Mouse (Mus musculus) olfactory bulb, adult 2 months (tissue): ENCODE measurements around the gene Tcp11l2. TPM values are rescaled to one million over a fixed set of nuclear protein-coding genes. Genes with fewer than 3 reads are reported as not detected.

Experiments
- H3K27ac ChIP-seq: fragments of 200-500 bp; 2 replicates; pipeline ENCODE4 v1.5.1; 2012; ENCODE audit warnings: low read depth, low read length; ENCODE audit not compliant: insufficient read depth
- H3K4me1 ChIP-seq: fragments of 200-500 bp; 2 replicates; pipeline ENCODE4 v1.6.1; 2012; ENCODE audit warnings: low read length; ENCODE audit not compliant: control insufficient read depth, insufficient read depth
- H3K4me3 ChIP-seq: fragments of 200-500 bp; 2 replicates; pipeline ENCODE4 v1.5.1; 2012; ENCODE audit warnings: mild to moderate bottlenecking, low read depth, low read length, moderate library complexity; ENCODE audit not compliant: insufficient read depth
- CTCF ChIP-seq: fragments of 200-500 bp; IDR thresholded peaks from 2 replicates; pipeline ENCODE4 v1.5.1; 2012; ENCODE audit warnings: low read depth, mild to moderate bottlenecking, low read length, moderate library complexity; ENCODE audit not compliant: insufficient read depth
- POLR2A ChIP-seq: fragments of 200-500 bp; IDR thresholded peaks from 2 replicates; pipeline ENCODE4 v1.6.1; 2012; ENCODE audit warnings: mild to moderate bottlenecking, low read depth, low read length, moderate library complexity; ENCODE audit not compliant: insufficient read depth
- WGBS: fragments of 180-500 bp; shearing (Covaris S2); methylation state at CpG from one replicate; pipeline ENCODE4 v1.1.7; 2018; 5-methylcytosine and 5-hydroxymethylcytosine counted together
- polyA plus RNA-seq: library from polyadenylated mRNA; stranded (reverse); fragments of >200 nt; gene quantifications from 2 replicates; pipeline ENCODE4 v1.2.4, GENCODE M21; 2012; ENCODE audit warnings: low replicate concordance; ENCODE audit not compliant: missing spikeins, insufficient read depth, insufficient read length

Tcp11l2 gene
- polyA plus RNA-seq, 1 experiment = not detected

- no peak overlapping the region for H3K27ac ChIP-seq
- H3K4me3 ChIP-seq = no peak overlapping the region
- 85% methylated on average over 14 of the region's 14 CpGs for WGBS
- no peak for TF ChIP-seq POLR2A
- TF ChIP-seq CTCF = no peak
- no peaks in the 10 kb centered on the region for H3K4me1 ChIP-seq
Measured at GRCm38 (mm10) chr10:84590956-84591355, 14.5 kb downstream of the Tcp11l2 start.

- Histone ChIP-seq H3K4me3 (no peak overlapping the region), H3K4me1 (no peaks in the 10 kb centered on the region), H3K27ac (no peak overlapping the region)
- WGBS = 85% methylated on average over 2 of the region's 2 CpGs
- TF ChIP-seq POLR2A (no peak), CTCF (no peak)
Measured at GRCm38 (mm10) chr10:84591640-84592148, 15.3 kb downstream of the Tcp11l2 start.

GRCm38 (mm10) chr10:84592745-84593144 is 16.3 kb downstream of the Tcp11l2 start:
- H3K4me1 ChIP-seq = no peaks in the 10 kb centered on the region
- WGBS = 43% methylated on average over 3 of the region's 3 CpGs
- no peak overlapping the region for H3K27ac ChIP-seq
- no peak overlapping the region for H3K4me3 ChIP-seq
- no peak for TF ChIP-seq POLR2A
- TF ChIP-seq CTCF = no peak

GRCm38 (mm10) chr10:84597127-84597785 is 20.8 kb downstream of the Tcp11l2 start:
- TF ChIP-seq CTCF (no peak), POLR2A (no peak)
- WGBS = 41% methylated on average over 3 of the region's 3 CpGs
- Histone ChIP-seq H3K4me1 (no peaks in the 10 kb centered on the region; the same call in 1 of the 2 replicates), H3K4me3 (no peak overlapping the region), H3K27ac (no peak overlapping the region)

GRCm38 (mm10) chr10:84598172-84598571 is 21.7 kb downstream of the Tcp11l2 start:
- Histone ChIP-seq H3K4me3 (no peak overlapping the region), H3K4me1 (peaks cover 1% of the 10 kb centered on the region; the same call in 1 of the 2 replicates), H3K27ac (no peak overlapping the region)
- 68% methylated on average over 1 of the region's 1 CpGs for WGBS
- TF ChIP-seq CTCF = no peak
- no peak for TF ChIP-seq POLR2A

GRCm38 (mm10) chr10:84600136-84600535 is 23.7 kb downstream of the Tcp11l2 start:
- TF ChIP-seq POLR2A = no peak
- TF ChIP-seq CTCF = no peak
- 45% methylated on average over 6 of the region's 6 CpGs for WGBS
- no peak overlapping the region for H3K27ac ChIP-seq
- peaks cover 2% of the 10 kb centered on the region; the same call in 1 of the 2 replicates for H3K4me1 ChIP-seq
- H3K4me3 ChIP-seq = no peak overlapping the region

- Histone ChIP-seq H3K4me1 (peaks cover 2% of the 10 kb centered on the region; the same call in 1 of the 2 replicates), H3K27ac (no peak overlapping the region), H3K4me3 (no peak overlapping the region)
- 73% methylated on average over 1 of the region's 1 CpGs for WGBS
- TF ChIP-seq CTCF = no peak
- TF ChIP-seq POLR2A = no peak
Measured at GRCm38 (mm10) chr10:84604335-84604734, 27.9 kb downstream of the Tcp11l2 start.

GRCm38 (mm10) chr10:84608361-84608760 is 31.9 kb downstream of the Tcp11l2 start:
- 84% methylated on average over 3 of the region's 3 CpGs for WGBS
- Histone ChIP-seq H3K4me3 (no peak overlapping the region), H3K27ac (no peak overlapping the region), H3K4me1 (no peaks in the 10 kb centered on the region)
- no peak for TF ChIP-seq CTCF
- TF ChIP-seq POLR2A = no peak

GRCm38 (mm10) chr10:84610324-84610723 is 33.9 kb downstream of the Tcp11l2 start:
- H3K4me3 ChIP-seq = no peak overlapping the region
- no peak for TF ChIP-seq POLR2A
- TF ChIP-seq CTCF = no peak
- H3K4me1 ChIP-seq = no peaks in the 10 kb centered on the region
- H3K27ac ChIP-seq = no peak overlapping the region
- whole genome bisulfite sequencing = 82% methylated on average over 4 of the region's 4 CpGs
